In genomic region chr2:46149848-46150247, GRCm38 (mm10) we compare ENCODE assay signal across 25 mouse cellular contexts.
A peak's percentile ranks its signal among the peaks of the same experiment; 100 is the strongest.
DNase-seq lines count a peak whose midpoint lies in the region; ATAC-seq and TF ChIP-seq lines count a peak whose summit lies in the region.
"Had no signal": no experiment of that assay in that cellular context is flagged by ENCODE, and none has a peak within 500 bp of the region (broad histone marks: within the 10 kb centered on the region; RNA-seq: fewer than 3 reads in every experiment).

No protein-coding gene starts in this region.

- no peaks in the 10 kb centered on the region for H3K27me3 ChIP-seq in liver, adult 2 months (ENCODE audit: control insufficient read depth, insufficient read depth, low read length)
- H3K27me3 ChIP-seq in liver, embryonic 11.5 days (replicated peaks; ENCODE audit: control insufficient read depth, insufficient read depth, low read length) = no peaks in the 10 kb centered on the region
- no peaks in the 10 kb centered on the region for H3K27me3 ChIP-seq in midbrain, embryonic 13.5 days
- H3K27me3 ChIP-seq: CH12.LX; embryonic facial prominence, embryonic 12.5 days; embryonic facial prominence, embryonic 15.5 days; hindbrain, embryonic 12.5 days; hindbrain, embryonic 15.5 days had no signal

- WGBS in liver, adult 2 months = 81% methylated on average over 3 of the region's 3 CpGs
- 85% methylated on average over 3 of the region's 3 CpGs for WGBS in liver, embryonic 11.5 days
- 92% methylated on average over 3 of the region's 3 CpGs for WGBS in midbrain, embryonic 13.5 days

- H3K9me3 ChIP-seq in liver, embryonic 11.5 days (ENCODE audit: control insufficient read depth, low read length) = no peaks in the 10 kb centered on the region
- no peaks in the 10 kb centered on the region for H3K9me3 ChIP-seq in midbrain, embryonic 13.5 days
- H3K9me3 ChIP-seq: embryonic facial prominence, embryonic 12.5 days; embryonic facial prominence, embryonic 15.5 days; G1E; heart, embryonic 10.5 days; hindbrain, embryonic 12.5 days; hindbrain, embryonic 15.5 days had no signal

- ATAC-seq in liver, embryonic 11.5 days (replicated peaks; ENCODE audit: low FRiP score) = no peak
- peak; percentile 100 for ATAC-seq in granulocyte monocyte progenitor cell, adult 5-6 weeks (replicated peaks; ENCODE audit: poor library complexity, severe bottlenecking)
- peak; percentile 66 for ATAC-seq in monocyte, adult 5-6 weeks (replicated peaks; ENCODE audit: insufficient number of reproducible peaks, low FRiP score, low TSS enrichment, poor library complexity, severe bottlenecking)
- no peak for ATAC-seq in midbrain, embryonic 13.5 days
- ATAC-seq: forebrain, embryonic 14.5 days; forebrain, postnatal 0 days had no signal

- H3K79me2 ChIP-seq in liver, adult 2 months (ENCODE audit: control insufficient read depth, insufficient read depth, low read length) = no peaks in the 10 kb centered on the region

- H3K9ac ChIP-seq in liver, adult 2 months (ENCODE audit: low read depth, low read length) = no peak overlapping the region
- no peak overlapping the region for H3K9ac ChIP-seq in liver, embryonic 11.5 days (ENCODE audit: low read depth, low read length)
- H3K9ac ChIP-seq in midbrain, embryonic 13.5 days (replicated peaks) = no peak overlapping the region
- H3K9ac ChIP-seq: embryonic facial prominence, embryonic 12.5 days; embryonic facial prominence, embryonic 15.5 days; forebrain, postnatal 0 days; hindbrain, embryonic 12.5 days; hindbrain, embryonic 15.5 days had no signal

- no peak for TF ChIP-seq POLR2A in liver, adult 2 months (IDR thresholded peaks at IDR 0.05; ENCODE audit: extremely low read depth, insufficient read depth, low read length)

- DNase-seq in liver, adult 2 months (ENCODE audit: extremely low read depth, low read depth, low spot score) = peak; percentile 3
- no peak for DNase-seq in liver, embryonic 11.5 days (ENCODE audit: low spot score)
- DNase-seq in thymus, adult 18-20 months = no peak
- no peak for DNase-seq in testis, postnatal 10 days (ENCODE audit: low spot score)
- DNase-seq: adrenal gland, adult 8-10 months; adrenal gland, postnatal 25 days; B cell, adult 2 months; cerebellum, adult 18-20 months; cerebellum, adult 9-10 months; cerebellum, postnatal 14 days; forebrain, postnatal 0 days; gastrocnemius, adult 2 months; gastrocnemius, postnatal 14 days; heart, adult 2 months had no signal

- H3K4me2 ChIP-seq in liver, embryonic 11.5 days = no peak overlapping the region
- H3K4me2 ChIP-seq in midbrain, embryonic 13.5 days (replicated peaks) = no peak overlapping the region
- H3K4me2 ChIP-seq: embryonic facial prominence, embryonic 12.5 days; embryonic facial prominence, embryonic 15.5 days; hindbrain, embryonic 12.5 days; hindbrain, embryonic 15.5 days had no signal

- H3K4me1 ChIP-seq in liver, adult 2 months (ENCODE audit: control insufficient read depth, insufficient read depth, low read length) = no peaks in the 10 kb centered on the region
- H3K4me1 ChIP-seq in liver, embryonic 11.5 days (replicated peaks; ENCODE audit: control insufficient read depth, insufficient read depth, low read length) = no peaks in the 10 kb centered on the region
- H3K4me1 ChIP-seq in midbrain, embryonic 13.5 days (replicated peaks) = no peaks in the 10 kb centered on the region
- H3K4me1 ChIP-seq: embryonic facial prominence, embryonic 12.5 days; embryonic facial prominence, embryonic 15.5 days; heart, embryonic 10.5 days; hindbrain, embryonic 12.5 days; hindbrain, embryonic 15.5 days had no signal

- TF ChIP-seq CTCF in liver, adult 2 months (IDR thresholded peaks at IDR 0.05; ENCODE audit: low read depth, low read length) = no peak

- no peaks in the 10 kb centered on the region for H3K36me3 ChIP-seq in liver, adult 2 months (ENCODE audit: control insufficient read depth, insufficient read depth, low read length)
- no peaks in the 10 kb centered on the region for H3K36me3 ChIP-seq in liver, embryonic 11.5 days (ENCODE audit: control insufficient read depth, insufficient read depth, low read length)
- no peaks in the 10 kb centered on the region for H3K36me3 ChIP-seq in midbrain, embryonic 13.5 days
- H3K36me3 ChIP-seq: embryonic facial prominence, embryonic 12.5 days; embryonic facial prominence, embryonic 15.5 days; G1E; heart, embryonic 10.5 days; hindbrain, embryonic 12.5 days; hindbrain, embryonic 15.5 days had no signal

- H3K27ac ChIP-seq in liver, adult 2 months (replicated peaks; ENCODE audit: insufficient read depth, low read depth, low read length) = no peak overlapping the region
- H3K27ac ChIP-seq in liver, embryonic 11.5 days (ENCODE audit: low read depth, low read length) = no peak overlapping the region
- no peak overlapping the region for H3K27ac ChIP-seq in midbrain, embryonic 13.5 days
- H3K27ac ChIP-seq: embryonic facial prominence, embryonic 12.5 days; embryonic facial prominence, embryonic 15.5 days; gastrocnemius, adult 2 months; heart, adult 2 months; heart, embryonic 10.5 days; hindbrain, embryonic 12.5 days; hindbrain, embryonic 15.5 days had no signal

- H3K4me3 ChIP-seq in liver, adult 2 months (ENCODE audit: insufficient read depth, low read depth, low read length) = no peak overlapping the region
- no peak overlapping the region for H3K4me3 ChIP-seq in liver, embryonic 11.5 days (ENCODE audit: low read depth, low read length)
- no peak overlapping the region for H3K4me3 ChIP-seq in midbrain, embryonic 13.5 days (replicated peaks)
- H3K4me3 ChIP-seq: embryonic facial prominence, embryonic 12.5 days; embryonic facial prominence, embryonic 15.5 days; gastrocnemius, adult 2 months; heart, adult 2 months; heart, embryonic 10.5 days; hindbrain, embryonic 12.5 days; hindbrain, embryonic 15.5 days had no signal

Comparison
In these comparisons a context has a peak if more than half of its experiments do, and no peak if none do; other contexts are left out.
1. ATAC-seq: peak in granulocyte monocyte progenitor cell, adult 5-6 weeks (single experiment) and monocyte, adult 5-6 weeks (single experiment); none in liver, embryonic 11.5 days (single experiment) and midbrain, embryonic 13.5 days (single experiment).